Mouse (Mus musculus) T-helper 1 cell (primary cell): ENCODE measurements around the gene Trcg1.

Experiments used
- in situ Hi-C: fragments of 300-600 bp; cut with MboI, MseI; formaldehyde crosslinking; loops from one replicate; pipeline ENCODE4 v1.15.1; 2025; ENCODE audit warnings: high pct_unique_total_duplicates

Trcg1 gene

GRCm38 (mm10) chr9:57261913-57262794 lies 25.8 kb downstream of the Trcg1 start, which contains the start of gene 1700017B05Rik:
TSS of gene 1700017B05Rik (minus strand) at chr9:57262612.
- in situ Hi-C loops, result loop anchor here (5.0 kb wide), 2 partner anchors 90 to 175 kb away; no protein-coding TSS in a partner anchor

DNA sequence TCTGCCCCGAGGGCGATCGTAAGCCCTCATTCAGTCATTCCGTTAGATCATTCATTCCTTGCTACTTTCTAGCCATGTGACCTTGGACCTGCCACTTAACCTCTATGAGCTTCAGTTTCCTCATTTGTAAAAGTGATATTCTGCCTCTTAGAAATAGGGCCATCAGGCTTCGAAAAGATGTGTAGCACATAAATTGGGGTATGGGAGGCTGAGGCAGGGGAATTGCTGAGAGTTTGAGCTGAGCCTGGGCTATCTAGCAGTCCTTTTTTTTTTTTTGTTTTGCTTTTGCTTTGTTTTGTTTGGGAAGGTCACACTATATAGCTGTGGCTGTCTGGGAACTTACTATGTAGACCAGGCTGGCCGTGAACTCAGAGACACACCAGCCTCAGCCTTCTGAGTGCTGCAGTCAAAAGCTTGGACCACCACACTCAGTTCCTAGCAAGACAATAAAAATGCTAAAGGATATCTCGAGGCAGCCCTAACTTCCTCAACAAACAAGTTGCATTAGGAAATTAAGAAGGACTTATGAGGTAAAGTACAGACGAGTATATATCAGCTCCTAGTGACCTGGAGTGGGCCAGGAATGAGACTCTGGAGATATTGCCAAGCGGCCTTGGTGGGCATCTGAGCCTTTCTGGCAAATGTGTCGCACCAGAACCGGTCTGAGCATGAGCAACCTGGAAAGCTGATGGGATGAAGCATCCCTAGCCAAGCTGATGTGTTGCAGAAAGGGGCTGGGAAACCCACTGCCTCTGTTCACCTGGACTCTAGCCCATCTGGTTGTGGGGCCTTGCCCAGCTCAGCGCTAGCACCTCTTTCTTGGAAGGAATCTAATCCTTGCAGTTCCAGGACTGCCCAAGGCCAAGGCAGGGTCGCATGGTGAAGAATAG lies 26.7 kb downstream of the Trcg1 start:
- in situ Hi-C loops, result loop anchor here (5.0 kb wide), 2 partner anchors 89 to 174 kb away; no protein-coding TSS in a partner anchor

- in situ Hi-C loops, result no loop called here
Measured at GRCm38 (mm10) chr9:57265125-57265524, 28.8 kb downstream of the Trcg1 start.

DNA sequence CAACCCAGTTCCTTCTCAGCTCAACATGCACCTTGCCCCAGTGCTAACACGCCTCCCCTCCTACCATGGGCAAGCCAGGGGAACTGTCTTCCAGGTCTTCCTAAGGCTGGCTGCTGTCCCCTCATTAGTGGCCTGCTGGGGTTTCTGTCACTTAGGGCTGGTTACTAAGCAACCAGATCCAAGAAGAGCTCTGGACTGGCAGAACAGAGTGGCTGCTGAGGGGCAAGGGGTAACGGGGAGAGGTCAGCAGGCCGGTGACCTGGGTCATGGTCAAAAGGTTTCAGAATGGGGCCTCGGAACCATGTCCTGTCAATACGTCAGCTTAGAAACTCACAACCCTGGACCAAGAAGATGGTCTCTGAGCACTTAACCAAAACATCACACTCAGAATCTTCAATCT lies 31.1 kb downstream of the Trcg1 start:
- in situ Hi-C loops, result no loop called here

DNA sequence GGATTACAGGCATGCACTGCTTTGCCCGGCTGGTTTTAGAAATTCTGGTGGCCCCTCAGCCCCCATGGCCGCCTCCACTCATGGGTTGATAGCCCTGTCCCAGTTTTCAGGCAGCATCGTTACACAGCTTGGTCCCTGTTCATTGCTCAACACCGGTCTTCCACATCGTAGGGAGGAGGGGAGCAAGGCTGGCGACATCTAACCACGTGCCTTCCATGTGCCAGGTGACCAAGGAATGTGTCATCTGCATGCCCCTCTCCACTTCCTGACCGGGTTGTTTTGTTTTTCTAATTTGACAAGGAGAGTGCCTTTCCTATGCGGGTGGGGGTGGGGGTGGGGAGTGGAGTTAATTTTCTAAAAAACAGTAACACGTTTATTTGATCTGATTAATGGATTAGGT lies 31.7 kb downstream of the Trcg1 start:
- in situ Hi-C loops, result no loop called here

DNA sequence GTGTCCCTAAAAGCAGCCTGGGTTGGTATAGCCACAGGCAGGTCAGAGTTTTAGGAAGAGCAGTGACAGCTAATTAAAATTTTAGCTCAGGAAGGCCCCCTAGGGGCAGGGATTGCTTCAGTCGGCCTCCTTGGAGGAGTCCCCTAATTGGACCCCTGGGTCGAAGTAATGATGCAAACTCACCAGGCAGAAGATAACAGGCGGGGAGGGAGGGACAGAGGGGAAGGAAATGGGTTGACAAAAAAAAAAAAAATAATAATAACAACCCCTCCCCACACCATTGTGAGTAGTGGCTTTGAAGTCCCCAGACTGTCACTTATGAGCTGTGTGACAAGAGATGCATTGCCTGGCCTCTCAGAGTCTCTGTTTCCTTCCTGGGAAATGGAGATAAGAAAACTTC lies 32.2 kb downstream of the Trcg1 start:
- in situ Hi-C loops, result no loop called here

- in situ Hi-C loops, result no loop called here
Measured at GRCm38 (mm10) chr9:57269384-57269783, 33.0 kb downstream of the Trcg1 start.

DNA sequence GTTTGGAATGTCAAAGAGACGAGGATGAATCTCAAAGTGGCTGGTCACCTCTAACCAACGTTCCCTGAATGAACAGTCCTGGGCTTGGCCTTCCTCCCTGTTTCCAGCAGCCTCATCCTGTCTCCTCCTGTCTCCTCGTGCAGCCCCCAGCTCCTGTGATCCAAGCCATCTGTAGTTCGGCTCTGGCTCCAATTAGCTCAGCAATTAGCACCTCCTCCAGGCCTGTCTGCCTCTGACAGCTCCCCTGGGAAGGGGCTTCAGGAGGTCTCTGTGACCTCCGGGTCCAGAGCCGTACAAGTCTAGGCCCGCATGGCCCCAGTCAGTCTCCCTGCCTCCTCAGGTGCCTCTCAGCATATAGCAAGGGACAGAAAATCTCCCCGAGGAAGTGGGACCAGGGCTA lies 34.0 kb downstream of the Trcg1 start:
- in situ Hi-C loops, result no loop called here

DNA sequence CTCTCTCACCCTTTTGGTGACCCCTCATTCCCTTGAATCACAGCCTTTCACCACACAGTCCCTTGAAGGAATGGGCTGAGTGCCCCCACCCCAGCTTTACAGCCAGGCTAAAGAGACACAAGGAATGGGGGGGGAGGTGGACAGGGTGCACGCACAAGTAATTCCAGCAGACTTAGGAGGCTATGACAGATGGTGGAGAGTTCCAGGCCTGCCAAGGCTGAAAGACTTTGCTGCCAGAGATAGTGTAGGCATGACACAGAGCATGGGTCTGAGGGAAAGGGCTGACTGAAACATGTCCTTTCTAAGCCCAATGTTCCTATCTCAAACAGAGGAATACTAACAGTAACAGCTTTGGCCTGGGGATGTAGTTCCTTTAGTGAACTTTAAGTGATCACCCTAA lies 34.7 kb downstream of the Trcg1 start:
- in situ Hi-C loops, result no loop called here

GRCm38 (mm10) chr9:57271837-57272562 lies 35.6 kb downstream of the Trcg1 start:
- in situ Hi-C loops, result no loop called here

DNA sequence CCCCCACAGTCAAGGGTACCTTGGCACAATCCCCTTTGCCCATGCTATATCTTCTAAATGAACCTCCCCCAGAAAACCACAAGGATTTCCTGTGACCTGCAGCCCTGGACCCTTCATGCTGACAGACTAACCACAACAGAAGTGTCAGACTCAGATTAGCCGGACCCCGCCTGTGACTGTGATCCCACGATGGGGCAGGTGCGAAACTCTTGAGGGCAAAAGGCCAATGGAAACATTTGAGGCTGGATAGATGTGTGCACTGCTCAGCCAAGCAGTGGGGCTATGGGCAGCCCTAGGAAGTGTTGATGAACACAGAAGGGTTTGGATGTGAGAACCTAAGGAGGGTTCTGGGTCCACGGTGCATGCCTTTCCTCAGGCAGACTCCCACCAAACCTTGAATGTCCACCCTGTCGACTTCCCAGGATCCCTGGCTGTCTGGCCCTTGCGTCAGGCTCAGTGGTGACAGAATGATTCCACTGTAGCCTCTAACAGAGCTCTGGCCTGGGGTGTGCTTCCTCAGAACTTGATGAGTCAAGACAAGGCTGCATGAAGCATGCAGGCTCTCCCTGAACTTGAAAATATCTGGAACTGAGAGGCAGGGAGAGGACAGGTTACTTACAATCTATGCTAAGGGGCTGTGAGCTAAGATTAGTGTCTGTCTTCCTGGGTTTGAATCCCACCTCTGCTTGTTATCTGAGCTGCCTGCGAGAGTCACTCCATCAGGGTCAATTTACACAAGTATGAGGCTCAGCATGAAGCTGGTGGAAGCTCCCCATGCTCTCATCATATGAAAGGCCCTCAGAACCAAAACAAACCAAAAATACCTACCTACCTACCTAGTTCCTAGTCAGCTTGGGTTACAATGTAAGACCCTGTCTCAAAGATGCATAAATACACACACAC lies 36.8 kb downstream of the Trcg1 start:
- in situ Hi-C loops, result no loop called here

GRCm38 (mm10) chr9:57273805-57274494 lies 37.6 kb downstream of the Trcg1 start:
- in situ Hi-C loops, result no loop called here

DNA sequence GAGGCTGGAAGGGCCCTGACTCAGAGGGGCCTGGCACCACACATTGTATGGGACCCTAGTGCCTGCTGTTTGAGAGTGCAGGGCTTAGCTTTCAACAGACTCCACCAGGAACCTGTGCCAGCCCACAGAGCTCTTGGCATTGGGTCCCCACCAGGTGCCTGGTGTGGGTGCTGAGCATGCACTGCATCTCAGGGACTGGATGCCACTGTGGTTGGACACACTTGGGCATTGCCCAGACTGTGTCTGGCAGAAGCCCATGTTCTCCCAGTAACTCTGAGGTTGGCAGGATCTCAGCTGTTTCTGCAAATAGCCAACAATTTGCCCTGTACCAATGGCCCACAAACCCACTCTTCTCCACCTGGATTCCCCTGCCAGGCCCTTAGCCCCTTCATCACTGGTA lies 40.0 kb downstream of the Trcg1 start:
- in situ Hi-C loops, result no loop called here

- in situ Hi-C loops, result no loop called here
Measured at GRCm38 (mm10) chr9:57278268-57278667, 41.9 kb downstream of the Trcg1 start.

- in situ Hi-C loops, result no loop called here
Measured at GRCm38 (mm10) chr9:57279441-57279840, 43.1 kb downstream of the Trcg1 start.

DNA sequence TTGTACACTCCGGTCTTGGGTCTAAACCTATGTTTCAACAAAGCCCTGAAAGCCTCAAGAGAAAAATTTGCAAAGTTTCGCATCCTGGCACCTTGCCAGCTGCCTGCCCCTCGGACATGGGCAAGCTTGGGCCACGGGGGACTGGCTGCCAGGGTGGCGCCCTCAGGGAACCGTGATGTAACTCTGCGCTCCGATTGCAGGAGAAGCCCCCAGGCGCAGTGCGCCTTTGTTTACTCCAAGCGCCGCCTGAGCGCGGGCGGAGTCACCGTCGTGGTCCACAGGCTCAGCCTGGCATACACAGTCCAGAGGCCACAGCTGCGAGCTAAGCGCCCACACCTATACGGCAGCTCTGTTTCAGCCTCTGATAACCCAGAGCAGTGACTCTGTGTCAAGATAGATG lies 45.2 kb downstream of the Trcg1 start:
- in situ Hi-C loops, result no loop called here

- in situ Hi-C loops, result no loop called here
Measured at GRCm38 (mm10) chr9:57282686-57283085, 46.3 kb downstream of the Trcg1 start.

DNA sequence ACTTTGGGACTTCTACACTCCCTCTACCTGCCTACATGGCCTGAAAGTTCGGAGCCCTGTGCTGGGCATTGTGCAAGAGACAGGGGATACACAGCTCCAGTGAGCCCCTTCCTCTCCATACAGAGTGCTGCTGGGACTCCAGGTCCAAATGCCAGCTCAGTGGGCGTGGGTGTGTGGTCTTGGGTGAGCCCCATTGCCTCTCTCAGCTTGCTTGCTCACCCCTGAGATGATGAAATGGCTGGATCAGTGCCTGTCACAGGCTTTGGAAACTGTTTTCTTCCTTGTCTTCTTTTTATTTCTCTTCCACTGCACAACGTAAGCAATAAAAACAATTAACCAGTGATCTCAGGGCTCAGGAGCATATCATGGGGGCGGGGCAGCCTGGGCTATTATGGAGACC lies 47.0 kb downstream of the Trcg1 start:
- in situ Hi-C loops, result no loop called here

DNA sequence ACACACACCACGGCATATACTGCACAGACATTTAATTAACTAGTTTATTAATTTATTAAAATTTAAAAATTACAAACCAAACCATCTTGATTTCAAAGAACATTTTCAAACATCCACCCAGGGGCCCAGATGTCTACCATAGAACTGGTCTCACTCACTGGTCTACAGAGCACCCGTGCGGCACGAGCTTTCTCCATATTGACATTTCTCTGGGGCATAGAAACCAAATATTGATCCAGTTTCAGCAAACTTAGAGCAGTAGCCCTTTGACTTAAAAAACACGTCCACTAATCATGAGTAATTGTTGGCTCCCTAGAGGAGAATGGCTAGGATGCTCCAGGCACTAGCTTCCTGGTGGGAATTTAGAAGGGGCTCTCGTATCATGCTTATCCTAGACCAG lies 50.8 kb downstream of the Trcg1 start:
- in situ Hi-C loops, result no loop called here

GRCm38 (mm10) chr9:57294905-57295304 lies 58.5 kb downstream of the Trcg1 start:
- in situ Hi-C loops, result no loop called here
